Comparison of ENCODE assay signal across 10 mouse cellular contexts in the genomic region with DNA sequence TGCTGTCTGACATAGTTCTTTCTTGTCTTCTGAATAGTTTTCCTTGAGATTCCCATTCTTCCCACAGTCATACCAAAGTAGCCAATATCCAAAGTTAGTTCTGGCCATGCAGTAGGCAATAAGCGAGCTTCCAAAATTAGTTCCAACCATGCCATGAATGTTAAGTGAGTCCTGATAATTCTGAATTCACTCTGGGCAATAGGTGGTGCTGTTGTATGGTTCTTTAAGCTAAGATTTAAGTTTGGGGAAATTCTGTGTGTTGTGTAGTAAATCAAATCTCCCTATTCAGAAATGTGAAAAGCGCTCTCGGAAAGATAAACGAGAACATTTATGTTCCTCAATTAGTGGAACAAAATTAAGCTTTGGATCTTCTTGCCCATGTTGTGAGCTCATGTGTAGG. TPM values are rescaled to one million over a fixed set of nuclear protein-coding genes. Genes with fewer than 3 reads are reported as not detected.
DNase-seq lines count a peak whose midpoint lies in the region; ATAC-seq and TF ChIP-seq lines count a peak whose summit lies in the region.
"Had no signal": no experiment of that assay in that cellular context is flagged by ENCODE, and none has a peak within 500 bp of the region (broad histone marks: within the 10 kb centered on the region; RNA-seq: fewer than 3 reads in every experiment).

No protein-coding gene starts in this region.

- H3K27ac ChIP-seq in heart, embryonic 16.5 days (ENCODE audit: low read length), result peak overlapping the region; percentile 68
- no peak overlapping the region for H3K27ac ChIP-seq in heart, embryonic 12.5 days (ENCODE audit: poor library complexity, severe bottlenecking)
- no peak overlapping the region for H3K27ac ChIP-seq in lung, embryonic 14.5 days (ENCODE audit: low read depth)
- H3K27ac ChIP-seq: limb, embryonic 15.5 days had no signal

- H3K9ac ChIP-seq in heart, embryonic 16.5 days (ENCODE audit: low read length), result no peak overlapping the region
- H3K9ac ChIP-seq in heart, embryonic 12.5 days, result no peak overlapping the region
- no peak overlapping the region for H3K9ac ChIP-seq in lung, embryonic 14.5 days
- H3K9ac ChIP-seq: limb, embryonic 15.5 days had no signal

- H3K27me3 ChIP-seq in heart, embryonic 16.5 days (ENCODE audit: control insufficient read depth, insufficient read depth, low read length), result no peaks in the 10 kb centered on the region
- no peaks in the 10 kb centered on the region for H3K27me3 ChIP-seq in heart, embryonic 12.5 days (replicated peaks)
- no peaks in the 10 kb centered on the region for H3K27me3 ChIP-seq in lung, embryonic 14.5 days (ENCODE audit: insufficient read depth, low read length)

- no peak overlapping the region for H3K4me3 ChIP-seq in heart, embryonic 16.5 days (ENCODE audit: low read length)
- H3K4me3 ChIP-seq in heart, embryonic 12.5 days, result no peak overlapping the region
- no peak overlapping the region for H3K4me3 ChIP-seq in lung, embryonic 14.5 days (ENCODE audit: low read depth, low read length)
- H3K4me3 ChIP-seq: limb, embryonic 15.5 days had no signal

- 61% methylated on average over 4 of the region's 4 CpGs for WGBS in heart, embryonic 16.5 days
- 79% methylated on average over 4 of the region's 4 CpGs for WGBS in heart, embryonic 12.5 days
- WGBS in lung, embryonic 14.5 days, result 73% methylated on average over 4 of the region's 4 CpGs

- no peaks in the 10 kb centered on the region for H3K9me3 ChIP-seq in heart, embryonic 16.5 days (replicated peaks; ENCODE audit: control insufficient read depth, low read length)
- no peaks in the 10 kb centered on the region for H3K9me3 ChIP-seq in heart, embryonic 12.5 days (replicated peaks)
- no peaks in the 10 kb centered on the region for H3K9me3 ChIP-seq in lung, embryonic 14.5 days (ENCODE audit: low read depth, low read length)
- H3K9me3 ChIP-seq: limb, embryonic 15.5 days had no signal

- DNase-seq in lung, embryonic 14.5 days, result peak; percentile 70
- no peak for DNase-seq in lung, postnatal 10 days
- DNase-seq in brain, adult 2 months (ENCODE audit: low read depth, low spot score), result peak; percentile 72
- peak; percentile 26 for DNase-seq in retina, postnatal 1 day
- no peak for DNase-seq in urinary bladder, postnatal 10 days (ENCODE audit: low spot score)
- DNase-seq: kidney, adult 8-10 months; thymus, postnatal 36 days had no signal

- no peak overlapping the region for H3K4me2 ChIP-seq in heart, embryonic 16.5 days (ENCODE audit: low read depth, low read length)
- H3K4me2 ChIP-seq in heart, embryonic 12.5 days, result no peak overlapping the region
- no peak overlapping the region for H3K4me2 ChIP-seq in lung, embryonic 14.5 days
- H3K4me2 ChIP-seq: limb, embryonic 15.5 days had no signal

- peak; percentile 54 for TF ChIP-seq CTCF in lung, embryonic 14.5 days (IDR thresholded peaks at IDR 0.05; ENCODE audit: low read depth)

- peaks cover 9% of the 10 kb centered on the region for H3K4me1 ChIP-seq in heart, embryonic 16.5 days (ENCODE audit: control insufficient read depth, insufficient read depth, low read length)
- peaks cover 11% of the 10 kb centered on the region; the same call in 1 of the 2 replicates for H3K4me1 ChIP-seq in heart, embryonic 12.5 days (replicated peaks)
- H3K4me1 ChIP-seq in lung, embryonic 14.5 days (ENCODE audit: insufficient read depth), result no peaks in the 10 kb centered on the region

- H3K36me3 ChIP-seq in heart, embryonic 16.5 days (ENCODE audit: control insufficient read depth, insufficient read depth), result no peaks in the 10 kb centered on the region
- no peaks in the 10 kb centered on the region for H3K36me3 ChIP-seq in heart, embryonic 12.5 days
- H3K36me3 ChIP-seq in lung, embryonic 14.5 days (ENCODE audit: insufficient read depth), result no peaks in the 10 kb centered on the region
- H3K36me3 ChIP-seq: limb, embryonic 15.5 days had no signal

- ATAC-seq in heart, embryonic 16.5 days (replicated peaks; ENCODE audit: extremely low read depth, insufficient read depth, low FRiP score), result no peak
- ATAC-seq in heart, embryonic 12.5 days (ENCODE audit: insufficient number of reproducible peaks, low FRiP score), result no peak
- no peak for ATAC-seq in lung, embryonic 14.5 days (ENCODE audit: insufficient read depth)

RNA-seq across cellular contexts. Expression of a gene that starts 1.7 kb away (rescaled TPM):
- polyA plus RNA-seq in heart, embryonic 16.5 days (2015; fragmentation: Nextera tagmentation; extraction: Ambion mirVana), result 1.3 and 1.6 TPM in 2 replicates
- 0.55 and 0.74 TPM in 2 replicates for polyA plus RNA-seq in heart, embryonic 12.5 days (2016; fragmentation: Nextera tagmentation; extraction: Ambion mirVana)
- 0.13 and 0.34 TPM in 2 replicates for polyA plus RNA-seq in lung, embryonic 14.5 days (2014; fragmentation: Nextera tagmentation; extraction: Ambion mirVana)

RNA-seq across cellular contexts. Expression of a gene that starts 28.2 kb away (rescaled TPM):
- polyA plus RNA-seq in heart, embryonic 16.5 days (2015; fragmentation: Nextera tagmentation; extraction: Ambion mirVana), result 0.05 TPM in 2 replicates
- 0.09 and 0.19 TPM in 2 replicates for polyA plus RNA-seq in heart, embryonic 12.5 days (2016; fragmentation: Nextera tagmentation; extraction: Ambion mirVana)
- 0.09 TPM in 1 of 2 replicates, not detected in the other for polyA plus RNA-seq in lung, embryonic 14.5 days (2014; fragmentation: Nextera tagmentation; extraction: Ambion mirVana)

RNA-seq across cellular contexts. Expression of a gene that starts 31.5 kb away (rescaled TPM):
- 0.12 TPM in 1 of 2 replicates, not detected in the other for polyA plus RNA-seq in heart, embryonic 16.5 days (2015; fragmentation: Nextera tagmentation; extraction: Ambion mirVana)
- polyA plus RNA-seq in heart, embryonic 12.5 days (2016; fragmentation: Nextera tagmentation; extraction: Ambion mirVana), result not detected in 2 replicates
- not detected in 2 replicates for polyA plus RNA-seq in lung, embryonic 14.5 days (2014; fragmentation: Nextera tagmentation; extraction: Ambion mirVana)
- polyA plus RNA-seq: limb, embryonic 15.5 days had no signal

RNA-seq across cellular contexts. Expression of a gene that starts 59.2 kb away (rescaled TPM):
- 4.3 and 4.4 TPM in 2 replicates for polyA plus RNA-seq in heart, embryonic 16.5 days (2015; fragmentation: Nextera tagmentation; extraction: Ambion mirVana)
- 5.6 and 6.0 TPM in 2 replicates for polyA plus RNA-seq in heart, embryonic 12.5 days (2016; fragmentation: Nextera tagmentation; extraction: Ambion mirVana)
- polyA plus RNA-seq in lung, embryonic 14.5 days (2014; fragmentation: Nextera tagmentation; extraction: Ambion mirVana), result 5.5 and 6.3 TPM in 2 replicates

Comparison
In these comparisons a context has a peak if more than half of its experiments do, and no peak if none do; other contexts are left out.
1. DNase-seq: peak in lung, embryonic 14.5 days (single experiment), brain, adult 2 months (single experiment) and retina, postnatal 1 day (single experiment); none in lung, postnatal 10 days (single experiment) and urinary bladder, postnatal 10 days (single experiment).